Comparison of ENCODE assay signal across 8 mouse cellular contexts in the genomic region with DNA sequence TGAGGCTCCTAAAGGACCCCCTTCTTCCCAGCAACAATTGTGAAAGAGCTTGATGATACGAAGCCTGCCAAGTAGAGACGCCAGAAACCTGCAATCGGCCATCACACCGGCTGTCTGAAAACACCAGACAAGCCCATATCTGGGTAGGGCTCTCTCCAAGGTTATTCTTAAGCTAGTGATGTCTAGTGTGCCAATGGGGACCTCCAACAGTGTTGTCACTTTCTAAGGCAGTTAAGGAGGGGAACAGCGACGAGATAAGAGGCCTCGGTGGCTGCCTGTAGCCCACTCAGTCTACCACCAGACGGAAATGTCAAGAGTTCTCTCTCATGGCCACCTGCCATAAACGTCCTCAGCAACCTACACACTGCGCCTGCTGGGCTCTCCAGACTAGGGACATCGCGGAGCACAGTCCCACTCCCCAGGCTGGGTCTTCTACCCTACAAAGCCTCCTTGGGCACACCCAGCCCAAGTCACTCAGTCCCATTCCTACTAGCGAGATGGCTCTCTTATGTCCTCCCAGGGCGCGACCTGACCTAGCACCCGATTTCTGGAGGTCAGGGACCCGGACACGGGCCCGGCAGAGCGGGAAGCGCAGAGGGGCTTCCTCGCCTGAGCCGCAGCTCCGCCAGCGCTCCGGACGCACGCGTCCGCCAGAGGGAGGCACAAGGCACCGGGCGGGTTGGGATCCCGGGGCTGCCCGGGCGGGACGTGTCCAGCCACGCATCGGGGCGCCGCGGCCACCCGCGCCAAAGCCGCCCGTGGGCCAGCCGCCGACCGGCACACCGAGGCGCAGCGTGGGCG. TPM values are rescaled to one million over a fixed set of nuclear protein-coding genes. Genes with fewer than 3 reads are reported as not detected.
DNase-seq lines count a peak whose midpoint lies in the region; ATAC-seq lines count a peak whose summit lies in the region.

No protein-coding gene starts in this region.

- peaks cover 57% of the 10 kb centered on the region for H3K4me1 ChIP-seq in heart, embryonic 16.5 days (ENCODE audit: control insufficient read depth, insufficient read depth, low read length)

- peak overlapping the region; percentile 96 for H3K4me3 ChIP-seq in heart, embryonic 16.5 days (ENCODE audit: low read length)

- H3K36me3 ChIP-seq in heart, embryonic 16.5 days (ENCODE audit: control insufficient read depth, insufficient read depth): peaks cover 4% of the 10 kb centered on the region

- H3K27ac ChIP-seq in heart, embryonic 16.5 days (ENCODE audit: low read length): peak overlapping the region; percentile 94

- H3K4me2 ChIP-seq in heart, embryonic 16.5 days (ENCODE audit: low read depth, low read length): peak overlapping the region; percentile 79

- ATAC-seq in heart, embryonic 16.5 days (replicated peaks; ENCODE audit: extremely low read depth, insufficient read depth, low FRiP score): peak; percentile 19
- ATAC-seq in megakaryocyte-erythroid progenitor cell, adult 5-6 weeks (replicated peaks; ENCODE audit: low FRiP score, low TSS enrichment, poor library complexity, severe bottlenecking): peak; percentile 79

- no peaks in the 10 kb centered on the region for H3K27me3 ChIP-seq in heart, embryonic 16.5 days (ENCODE audit: control insufficient read depth, insufficient read depth, low read length)

- no peaks in the 10 kb centered on the region for H3K9me3 ChIP-seq in heart, embryonic 16.5 days (replicated peaks; ENCODE audit: control insufficient read depth, low read length)

- WGBS in heart, embryonic 16.5 days: under 1% methylated on average over 52 of the region's 52 CpGs

- DNase-seq in layer of hippocampus, adult 11-12 months (ENCODE audit: low spot score): peak; percentile 32
- no peak for DNase-seq in layer of hippocampus, adult 9-11 months
- DNase-seq in T-cell, adult 2 months (ENCODE audit: low spot score): peak; percentile 13
- peak; percentile 70 for DNase-seq in embryo, embryonic 11 days
- DNase-seq in layer of hippocampus, postnatal 36 days: peak; percentile 17 to 34
- peak; percentile 36 to 42 for DNase-seq in thymus, adult 18-20 months

- H3K9ac ChIP-seq in heart, embryonic 16.5 days (ENCODE audit: low read length): peak overlapping the region; percentile 99

RNA-seq across cellular contexts. Expression of gene Mical3, which starts 21.4 kb away (rescaled TPM):
- 27.2 and 30.4 TPM in 2 replicates for polyA plus RNA-seq in heart, embryonic 16.5 days (2015; fragmentation: Nextera tagmentation; extraction: Ambion mirVana)
- total RNA-seq in layer of hippocampus, postnatal 36 days (2021): 100 to 1,000 TPM in 1 of 2 experiments, 10 to 100 TPM in 1; 88.3 to 103 TPM
- 77.2 and 89.3 TPM in 2 replicates for total RNA-seq in megakaryocyte-erythroid progenitor cell, adult 5-6 weeks (2014; fragmentation: Nextera tagmentation)
- total RNA-seq in megakaryocyte-erythroid progenitor cell, adult 5-6 weeks (2017): 23.6 and 26.4 TPM in 2 replicates
